Mouse (Mus musculus) MEL (cell line): ENCODE measurements at regions not wholly inside any gene's neighbourhood (a gene's known extent, or its start where the extent isn't known, plus 50 kb on each side); places are given as distances from the start of the nearest gene placed in this dataset.

Source experiments
- DNase-seq: peaks from one replicate; pipeline ENCODE4 v3.0.0; 2011; ENCODE audit warnings: low read depth, low spot score
- H3K27ac ChIP-seq: 2 replicates; pipeline ENCODE4 v1.5.1; 2012; ENCODE audit warnings: low read depth, mild to moderate bottlenecking, control low read depth, low read length, moderate library complexity; ENCODE audit not compliant: control insufficient read depth
- H3K27me3 ChIP-seq, 2 experiments: fragments of 150-350 bp in 1 of 2; sonication (generic) in 1 of 2; 2 replicates each; pipeline ENCODE4 v1.6.1; 2012; ENCODE audit warnings: low read length in 2 of 2, mild to moderate bottlenecking in 2 of 2, improper control_type of control experiment in 1 of 2, moderate library complexity in 1 of 2; ENCODE audit not compliant: insufficient read depth in 2 of 2, control insufficient read depth in 1 of 2
- H3K36me3 ChIP-seq, 2 experiments: 2 replicates each; pipeline ENCODE4 v1.6.1; 2012 to 2014; ENCODE audit warnings: low read length in 2 of 2, improper control_type of control experiment in 1 of 2, inconsistent platforms in 1 of 2, mild to moderate bottlenecking in 1 of 2; ENCODE audit not compliant: insufficient read depth in 2 of 2, control insufficient read depth in 1 of 2
- H3K4me1 ChIP-seq, 2 experiments: fragments of 150-350 bp in 1 of 2; sonication (generic) in 1 of 2; 2 replicates each; pipeline ENCODE4 v1.6.1; 2012; ENCODE audit warnings: low read length in 2 of 2, improper control_type of control experiment in 1 of 2, mild to moderate bottlenecking in 1 of 2; ENCODE audit not compliant: insufficient read depth in 2 of 2, control insufficient read depth in 1 of 2
- H3K4me3 ChIP-seq, 2 experiments: fragments of 150-350 bp in 1 of 2; sonication (generic) in 1 of 2; 2 replicates each; pipeline ENCODE4 v1.5.1; 2012; ENCODE audit warnings: low read depth in 2 of 2, low read length in 2 of 2, mild to moderate bottlenecking in 2 of 2, moderate library complexity in 2 of 2, control low read depth in 1 of 2, improper control_type of control experiment in 1 of 2; ENCODE audit not compliant: control insufficient read depth in 1 of 2, insufficient read depth in 1 of 2
- H3K79me2 ChIP-seq: 2 replicates; pipeline ENCODE4 v1.6.1; 2012; ENCODE audit warnings: mild to moderate bottlenecking, low read length, moderate library complexity; ENCODE audit not compliant: control insufficient read depth, poor library complexity, insufficient read depth
- H3K9ac ChIP-seq: 2 replicates; pipeline ENCODE4 v1.6.1; 2012; ENCODE audit warnings: low read depth, mild to moderate bottlenecking, control low read depth, low read length, moderate library complexity; ENCODE audit not compliant: control insufficient read depth, poor library complexity, severe bottlenecking
- H3K9me3 ChIP-seq: fragments of 150-350 bp; sonication (generic); replicated peaks from 2 replicates; pipeline ENCODE4 v1.6.1; 2012; ENCODE audit warnings: mild to moderate bottlenecking, low read length, improper control_type of control experiment, moderate library complexity; ENCODE audit not compliant: insufficient read depth
- BHLHE40 ChIP-seq: IDR thresholded peaks from 2 replicates; pipeline ENCODE4 v1.6.1; 2012; ENCODE audit warnings: low read depth, mild to moderate bottlenecking, inconsistent platforms, low read length, improper control_type of control experiment, borderline replicate concordance
- CTCF ChIP-seq, 3 experiments: IDR thresholded peaks in 2 of 3; conservative IDR thresholded peaks in 1 of 3; 2 replicates each; pipeline ENCODE4 v1.5.1; 2011 to 2012; ENCODE audit warnings: low read length in 3 of 3, low read depth in 2 of 3, mild to moderate bottlenecking in 2 of 3, improper control_type of control experiment in 1 of 3, inconsistent platforms in 1 of 3, mixed read lengths in 1 of 3, moderate library complexity in 1 of 3; ENCODE audit not compliant: control insufficient read depth in 1 of 3, insufficient read depth in 1 of 3, poor library complexity in 1 of 3, severe bottlenecking in 1 of 3
- E2F4 ChIP-seq: IDR thresholded peaks from 2 replicates; pipeline ENCODE4 v1.6.1; 2011; ENCODE audit warnings: low read depth, low read length, improper control_type of control experiment, borderline replicate concordance
- EP300 ChIP-seq, 2 experiments: IDR thresholded peaks; 2 replicates each; pipeline ENCODE4 v1.6.1; 2011; ENCODE audit warnings: improper control_type of control experiment in 2 of 2, low read length in 2 of 2, low read depth in 1 of 2, mild to moderate bottlenecking in 1 of 2
- GATA1 ChIP-seq: IDR thresholded peaks from 2 replicates; pipeline ENCODE4 v1.6.1; 2011; ENCODE audit warnings: low read depth, low read length, improper control_type of control experiment
- HCFC1 ChIP-seq: IDR thresholded peaks from 2 replicates; pipeline ENCODE4 v1.6.1; 2012; ENCODE audit warnings: low read depth, mild to moderate bottlenecking, inconsistent platforms, low read length, improper control_type of control experiment, moderate library complexity
- MAZ ChIP-seq: IDR thresholded peaks from 2 replicates; pipeline ENCODE4 v1.6.1; 2012; ENCODE audit warnings: low read depth, mild to moderate bottlenecking, inconsistent platforms, low read length, improper control_type of control experiment
- MEF2A ChIP-seq: IDR thresholded peaks from 2 replicates; pipeline ENCODE4 v1.6.1; 2014; ENCODE audit warnings: low read depth, mild to moderate bottlenecking, inconsistent platforms, low read length, improper control_type of control experiment; ENCODE audit not compliant: poor library complexity, insufficient replicate concordance, severe bottlenecking; ENCODE audit errors: extremely low read depth
- MYC ChIP-seq: IDR thresholded peaks from 2 replicates; pipeline ENCODE4 v1.6.1; 2011; ENCODE audit warnings: low read depth, mild to moderate bottlenecking, low read length, improper control_type of control experiment, moderate library complexity
- NRF1 ChIP-seq: IDR thresholded peaks from 2 replicates; pipeline ENCODE4 v1.6.1; 2014; ENCODE audit warnings: low read depth, mild to moderate bottlenecking, inconsistent platforms, low read length, improper control_type of control experiment, moderate library complexity; ENCODE audit not compliant: poor library complexity, insufficient read depth, severe bottlenecking
- POLR2AphosphoS5 ChIP-seq: IDR thresholded peaks from 2 replicates; pipeline ENCODE4 v1.6.1; 2012; ENCODE audit warnings: low read depth, borderline replicate concordance, mild to moderate bottlenecking, inconsistent platforms, low read length, moderate library complexity, mixed read lengths
- RAD21 ChIP-seq: IDR thresholded peaks from 2 replicates; pipeline ENCODE4 v1.6.1; 2011; ENCODE audit warnings: mild to moderate bottlenecking, low read depth, low read length, improper control_type of control experiment
- RCOR1 ChIP-seq: IDR thresholded peaks from 2 replicates; pipeline ENCODE4 v1.6.1; 2012; ENCODE audit warnings: low read depth, mild to moderate bottlenecking, inconsistent platforms, low read length, improper control_type of control experiment
- SIN3A ChIP-seq: IDR thresholded peaks from 2 replicates; pipeline ENCODE4 v1.6.1; 2012; ENCODE audit warnings: low read length, improper control_type of control experiment, inconsistent platforms
- TAL1 ChIP-seq: IDR thresholded peaks from 2 replicates; pipeline ENCODE4 v1.6.1; 2012; ENCODE audit warnings: mild to moderate bottlenecking, inconsistent platforms, low read length, moderate library complexity, mixed read lengths
- TBP ChIP-seq: IDR thresholded peaks from 2 replicates; pipeline ENCODE4 v1.8.0; 2011; ENCODE audit warnings: low read depth, low read length, improper control_type of control experiment
- TCF12 ChIP-seq: IDR thresholded peaks from 2 replicates; pipeline ENCODE4 v1.6.1; 2014; ENCODE audit warnings: low read depth, mild to moderate bottlenecking, inconsistent platforms, low read length, improper control_type of control experiment, moderate library complexity
- ZMIZ1 ChIP-seq: IDR thresholded peaks from 2 replicates; pipeline ENCODE4 v1.6.1; 2012; ENCODE audit warnings: low read depth, mild to moderate bottlenecking, inconsistent platforms, low read length, improper control_type of control experiment, moderate library complexity
- ZNF384 ChIP-seq: IDR thresholded peaks from 2 replicates; pipeline ENCODE4 v1.6.1; 2012; ENCODE audit warnings: low read depth, mild to moderate bottlenecking, inconsistent platforms, low read length, improper control_type of control experiment

GRCm38 (mm10) chr2:128512852-128513251, 78.2 kb upstream of the Spdye4c start:
- H3K27me3 ChIP-seq: no peaks in the 10 kb centered on the region; a peak in 1 of 4 replicates

GRCm38 (mm10) chr2:128514463-128515290, 76.3 kb upstream of the Spdye4c start:
- peaks cover 0 to 7% of the 10 kb centered on the region in 2 experiments; a peak in 1 of 4 replicates for H3K4me1 ChIP-seq
- H3K27me3 ChIP-seq: no peaks in the 10 kb centered on the region; a peak in 1 of 4 replicates

More at GRCm38 (mm10) chr2:128512852-128513251, 78.2 kb upstream of the Spdye4c start:
- H3K36me3 ChIP-seq: 0 out of 4 replicates have a peak, but pooled peaks cover 0 to 2% of the 10 kb centered on the region in 2 experiments
- H3K27ac ChIP-seq: no peak overlapping the region
- no peaks in the 10 kb centered on the region for H3K9me3 ChIP-seq
- no peak overlapping the region for H3K4me3 ChIP-seq
- TF ChIP-seq BHLHE40: no peak
- TF ChIP-seq TAL1: no peak
- TF ChIP-seq MYC: no peak
- TF ChIP-seq E2F4: no peak
- DNase-seq: peak; percentile 5
- no peak overlapping the region for H3K9ac ChIP-seq
- peaks cover 0 to 7% of the 10 kb centered on the region in 2 experiments; a peak in 1 of 4 replicates for H3K4me1 ChIP-seq
- H3K79me2 ChIP-seq: no peaks in the 10 kb centered on the region

GRCm38 (mm10) chr2:128515701-128516100, 75.3 kb upstream of the Spdye4c start:
- Histone ChIP-seq H3K27me3 (peaks cover 0 to under 1% of the 10 kb centered on the region in 2 experiments; a peak in 1 of 4 replicates), H3K27ac (no peak overlapping the region), H3K9ac (no peak overlapping the region), H3K79me2 (no peaks in the 10 kb centered on the region), H3K4me1 (peaks cover 0 to 7% of the 10 kb centered on the region in 2 experiments; a peak in 1 of 4 replicates)
- TF ChIP-seq HCFC1 (no peak), RAD21 (no peak), MEF2A (no peak), ZNF384 (no peak), CTCF (IDR thresholded peaks at IDR 0.05 in 2 of 3, conservative IDR thresholded peaks at IDR 0.05 in 1 of 3; ENCODE audit: control insufficient read depth in 1 of 3, insufficient read depth in 1 of 3, low read depth in 2 of 3, low read length in 3 of 3, poor library complexity in 1 of 3, severe bottlenecking in 1 of 3) (no peak), POLR2AphosphoS5 (no peak), MYC (no peak), TCF12 (no peak), BHLHE40 (no peak), TBP (no peak), GATA1 (no peak), EP300 (IDR thresholded peaks at IDR 0.05; ENCODE audit: low read depth in 1 of 2, low read length in 2 of 2) (no peak), ZMIZ1 (no peak), E2F4 (no peak), RCOR1 (no peak), NRF1 (no peak)
- TF ChIP-seq, all 39 proteins: peak for 0
- Histone ChIP-seq H3K9me3 (no peaks in the 10 kb centered on the region), H3K4me3 (no peak overlapping the region), H3K36me3 (0 out of 4 replicates have a peak, but pooled peaks cover 0 to 2% of the 10 kb centered on the region in 2 experiments)
- DNase-seq: peak; percentile 6

More at GRCm38 (mm10) chr2:128514463-128515290, 76.3 kb upstream of the Spdye4c start:
- Histone ChIP-seq H3K36me3 (0 out of 4 replicates have a peak, but pooled peaks cover 0 to 2% of the 10 kb centered on the region in 2 experiments), H3K27ac (no peak overlapping the region), H3K4me3 (no peak overlapping the region)
- DNase-seq: no peak
- TF ChIP-seq MAZ: no peak
- no peak for TF ChIP-seq SIN3A
- TF ChIP-seq, all 39 proteins: peak for 0
- Histone ChIP-seq H3K9ac (no peak overlapping the region), H3K79me2 (no peaks in the 10 kb centered on the region), H3K9me3 (no peaks in the 10 kb centered on the region)
